Mouse (Mus musculus): ENCODE results near the gene Pdap1. TPM values are rescaled to one million over a fixed set of nuclear protein-coding genes. Genes with fewer than 3 reads are reported as not detected.
"Not testable (repeated sequence)": the region's sequence is repeated elsewhere in the genome, so short reads cannot be mapped to it uniquely, and the experiment has no call there.

Pdap1 gene
- total and polyA plus RNA-seq, 2 experiments from 2014 or later = 26.0 to 124 TPM

GRCm38 (mm10) chr5:145105694-145106275, 34.3 kb downstream of the Pdap1 start:
- Histone ChIP-seq H3K4me3 (ENCODE audit: low read length) (no peak overlapping the region), H3K9ac (replicated peaks; ENCODE audit: low read length) (no peak overlapping the region), H3K27me3 (ENCODE audit: insufficient read depth, low read length) (no peaks in the 10 kb centered on the region), H3K36me3 (ENCODE audit: insufficient read depth, low read length) (peaks cover 79% of the 10 kb centered on the region), H3K4me1 (ENCODE audit: insufficient read depth, low read length) (no peaks in the 10 kb centered on the region), H3K9me3 (ENCODE audit: low read length) (no peaks in the 10 kb centered on the region), H3K4me2 (ENCODE audit: low read depth, low read length) (no peak overlapping the region), H3K27ac (no peak overlapping the region)
- no peak for DNase-seq (ENCODE audit: low spot score)
- 92% methylated on average over 9 of the region's 9 CpGs for WGBS
- no peak for ATAC-seq
- no peak for TF ChIP-seq CTCF (IDR thresholded peaks at IDR 0.05; ENCODE audit: low read depth)

- Histone ChIP-seq H3K4me1 (ENCODE audit: insufficient read depth, low read length) (no peaks in the 10 kb centered on the region), H3K27me3 (ENCODE audit: insufficient read depth, low read length) (no peaks in the 10 kb centered on the region), H3K9me3 (ENCODE audit: low read length) (no peaks in the 10 kb centered on the region), H3K4me2 (ENCODE audit: low read depth, low read length) (no peak overlapping the region), H3K4me3 (ENCODE audit: low read length) (no peak overlapping the region), H3K9ac (replicated peaks; ENCODE audit: low read length) (no peak overlapping the region), H3K27ac (no peak overlapping the region), H3K36me3 (ENCODE audit: insufficient read depth, low read length) (peaks cover 78% of the 10 kb centered on the region)
- 68% methylated on average over 9 of the region's 9 CpGs for WGBS
- ATAC-seq = peak; percentile 69
- peak; percentile 38 for DNase-seq (ENCODE audit: low spot score)
- TF ChIP-seq CTCF (IDR thresholded peaks at IDR 0.05; ENCODE audit: low read depth) = no peak
Measured at GRCm38 (mm10) chr5:145104328-145104727, 35.7 kb downstream of the Pdap1 start.

- no peak for DNase-seq (ENCODE audit: low spot score)
- ATAC-seq = no peak
- 93% methylated on average over 4 of the region's 4 CpGs for WGBS
Measured at GRCm38 (mm10) chr5:145102706-145103105, 37.3 kb downstream of the Pdap1 start.

GRCm38 (mm10) chr5:145101451-145101850, 38.6 kb downstream of the Pdap1 start:
- 97% methylated on average over 11 of the region's 11 CpGs for WGBS
- H3K4me1 ChIP-seq (ENCODE audit: insufficient read depth, low read length); ATAC-seq; H3K4me3 ChIP-seq (ENCODE audit: low read length); H3K9ac ChIP-seq (replicated peaks; ENCODE audit: low read length); H3K4me2 ChIP-seq (ENCODE audit: low read depth, low read length); DNase-seq (ENCODE audit: low spot score); H3K27ac ChIP-seq; H3K9me3 ChIP-seq (ENCODE audit: low read length); H3K27me3 ChIP-seq (ENCODE audit: insufficient read depth, low read length): not testable (repeated sequence)
- peaks cover 78% of the 10 kb centered on the region for H3K36me3 ChIP-seq (ENCODE audit: insufficient read depth, low read length)

More at GRCm38 (mm10) chr5:145102706-145103105, 37.3 kb downstream of the Pdap1 start:
- no peak for TF ChIP-seq CTCF (IDR thresholded peaks at IDR 0.05; ENCODE audit: low read depth)
- Histone ChIP-seq H3K27me3 (ENCODE audit: insufficient read depth, low read length) (no peaks in the 10 kb centered on the region), H3K4me1 (ENCODE audit: insufficient read depth, low read length) (no peaks in the 10 kb centered on the region), H3K4me3 (ENCODE audit: low read length) (no peak overlapping the region), H3K36me3 (ENCODE audit: insufficient read depth, low read length) (peaks cover 74% of the 10 kb centered on the region), H3K9me3 (ENCODE audit: low read length) (no peaks in the 10 kb centered on the region), H3K27ac (no peak overlapping the region), H3K9ac (replicated peaks; ENCODE audit: low read length) (no peak overlapping the region), H3K4me2 (ENCODE audit: low read depth, low read length) (no peak overlapping the region)

- DNase-seq (ENCODE audit: low spot score) (no peak), ATAC-seq (no peak)
- Histone ChIP-seq H3K36me3 (ENCODE audit: insufficient read depth, low read length) (peaks cover 78% of the 10 kb centered on the region), H3K27ac (no peak overlapping the region), H3K4me2 (ENCODE audit: low read depth, low read length) (no peak overlapping the region), H3K4me1 (ENCODE audit: insufficient read depth, low read length) (no peaks in the 10 kb centered on the region), H3K9ac (replicated peaks; ENCODE audit: low read length) (no peak overlapping the region), H3K27me3 (ENCODE audit: insufficient read depth, low read length) (no peaks in the 10 kb centered on the region), H3K4me3 (ENCODE audit: low read length) (no peak overlapping the region), H3K9me3 (ENCODE audit: low read length) (no peaks in the 10 kb centered on the region)
- 96% methylated on average over 9 of the region's 9 CpGs for WGBS
- no peak for TF ChIP-seq CTCF (IDR thresholded peaks at IDR 0.05; ENCODE audit: low read depth)
Measured at GRCm38 (mm10) chr5:145100960-145101359, 39.1 kb downstream of the Pdap1 start.

- peak; percentile 6; the same call in 1 of the 2 replicates for TF ChIP-seq CTCF (IDR thresholded peaks at IDR 0.05; ENCODE audit: low read depth)
- Histone ChIP-seq H3K4me1 (ENCODE audit: insufficient read depth, low read length) (no peaks in the 10 kb centered on the region), H3K9me3 (ENCODE audit: low read length) (no peaks in the 10 kb centered on the region), H3K9ac (replicated peaks; ENCODE audit: low read length) (no peak overlapping the region), H3K27ac (no peak overlapping the region), H3K4me2 (ENCODE audit: low read depth, low read length) (no peak overlapping the region), H3K36me3 (ENCODE audit: insufficient read depth, low read length) (peaks cover 77% of the 10 kb centered on the region), H3K27me3 (ENCODE audit: insufficient read depth, low read length) (no peaks in the 10 kb centered on the region), H3K4me3 (ENCODE audit: low read length) (no peak overlapping the region)
- DNase-seq (ENCODE audit: low spot score) (no peak), ATAC-seq (no peak)
- 94% methylated on average over 10 of the region's 10 CpGs for WGBS
Measured at GRCm38 (mm10) chr5:145098340-145098821, 41.7 kb downstream of the Pdap1 start.

GRCm38 (mm10) chr5:145096195-145096594, 43.8 kb downstream of the Pdap1 start:
- peaks cover 79% of the 10 kb centered on the region for H3K36me3 ChIP-seq (ENCODE audit: insufficient read depth, low read length)

More at GRCm38 (mm10) chr5:145096195-145096594, 43.8 kb downstream of the Pdap1 start:
- H3K27me3 ChIP-seq (ENCODE audit: insufficient read depth, low read length) = no peaks in the 10 kb centered on the region
- H3K4me1 ChIP-seq (ENCODE audit: insufficient read depth, low read length) = no peaks in the 10 kb centered on the region
- DNase-seq (ENCODE audit: low spot score) (no peak), ATAC-seq (no peak)
- no peak for TF ChIP-seq CTCF (IDR thresholded peaks at IDR 0.05; ENCODE audit: low read depth)
- no peak overlapping the region for H3K4me2 ChIP-seq (ENCODE audit: low read depth, low read length)
- H3K9ac ChIP-seq (replicated peaks; ENCODE audit: low read length) = no peak overlapping the region
- 88% methylated on average over 4 of the region's 4 CpGs for WGBS
- H3K9me3 ChIP-seq (ENCODE audit: low read length) = no peaks in the 10 kb centered on the region
- no peak overlapping the region for H3K4me3 ChIP-seq (ENCODE audit: low read length)
- no peak overlapping the region for H3K27ac ChIP-seq
